Mouse (Mus musculus) liver, embryonic 13.5 days (tissue): ENCODE data around the gene Mlxipl. TPM values are rescaled to one million over a fixed set of nuclear protein-coding genes. Genes with fewer than 3 reads are reported as not detected.
A peak's percentile ranks its signal among the peaks of the same experiment; 100 is the strongest.

Experiments used
- ATAC-seq: fragments of 200-750 bp; cut with Nextera tagmentation; 2 replicates; pipeline ENCODE4 v1.8.0; 2017; ENCODE audit warnings: low read depth, mild to moderate bottlenecking, moderate number of reproducible peaks, moderate library complexity
- DNase-seq: peaks from one replicate; pipeline ENCODE4 v3.0.0; 2022
- H3K27ac ChIP-seq: fragments of 300-500 bp; sonication (generic); 2 replicates; pipeline ENCODE4 v1.5.1; 2015; ENCODE audit warnings: moderate library complexity, mild to moderate bottlenecking, inconsistent platforms
- H3K27me3 ChIP-seq: fragments of 300-500 bp; sonication (generic); 2 replicates; pipeline ENCODE4 v1.6.1; 2015; ENCODE audit warnings: mild to moderate bottlenecking, inconsistent platforms
- H3K36me3 ChIP-seq: fragments of 300-500 bp; sonication (generic); 2 replicates; pipeline ENCODE4 v1.6.1; 2015; ENCODE audit warnings: mild to moderate bottlenecking, inconsistent platforms
- H3K4me1 ChIP-seq: fragments of 300-500 bp; sonication (generic); replicated peaks from 2 replicates; pipeline ENCODE4 v1.6.1; 2015; ENCODE audit warnings: inconsistent platforms
- H3K4me2 ChIP-seq: fragments of 300-500 bp; sonication (generic); 2 replicates; pipeline ENCODE4 v1.6.1; 2015; ENCODE audit warnings: inconsistent platforms, mild to moderate bottlenecking, moderate library complexity
- H3K4me3 ChIP-seq: fragments of 300-500 bp; sonication (generic); replicated peaks from 2 replicates; pipeline ENCODE4 v1.5.1; 2015; ENCODE audit warnings: mild to moderate bottlenecking, inconsistent platforms
- H3K9ac ChIP-seq: fragments of 300-500 bp; sonication (generic); 2 replicates; pipeline ENCODE4 v1.6.1; 2015; ENCODE audit warnings: mild to moderate bottlenecking, inconsistent platforms
- H3K9me3 ChIP-seq: fragments of 300-500 bp; sonication (generic); replicated peaks from 2 replicates; pipeline ENCODE4 v1.6.1; 2016; ENCODE audit warnings: inconsistent platforms
- WGBS: fragments of 180-500 bp; shearing (Covaris S2); methylation state at CpG from one replicate; pipeline ENCODE4 v1.1.7; 2015; ENCODE audit not compliant: insufficient replicate concordance; 5-methylcytosine and 5-hydroxymethylcytosine counted together
- polyA plus RNA-seq: library from polyadenylated mRNA; unstranded; fragments of >200 nt; fragmentation: Nextera tagmentation; extraction: Ambion mirVana; gene quantifications from 2 replicates; pipeline ENCODE4 v1.2.1, GENCODE M21; 2015

The Mlxipl gene
- polyA plus RNA-seq, 1 experiment from 2014 or later, result 8.5 TPM

GRCm38 (mm10) chr5:135186231-135186620, 96.5 kb downstream of the Mlxipl start:
- H3K4me2 ChIP-seq, result peak overlapping the region; percentile 83
- no peaks in the 10 kb centered on the region for H3K27me3 ChIP-seq
- peak overlapping the region; percentile 99 for H3K4me3 ChIP-seq
- DNase-seq, result no peak
- ATAC-seq, result no peak
- no peaks in the 10 kb centered on the region for H3K9me3 ChIP-seq
- WGBS, result 18% methylated on average over 10 of the region's 10 CpGs
- H3K27ac ChIP-seq, result peak overlapping the region; percentile 96
- H3K4me1 ChIP-seq, result peaks cover 52% of the 10 kb centered on the region
- H3K9ac ChIP-seq, result peak overlapping the region; percentile 98
- peaks cover 37% of the 10 kb centered on the region for H3K36me3 ChIP-seq

GRCm38 (mm10) chr5:135186621-135187348, 97.1 kb downstream of the Mlxipl start, which contains the start of gene Baz1b:
Gene Baz1b (plus strand): TSS chr5:135187264.
- peak within 1 kb of the TSS; percentile 99 for H3K4me3 ChIP-seq
- DNase-seq (peak; percentile 98), ATAC-seq (peak; percentile 94)
- under 1% methylated on average over 57 of the region's 57 CpGs for WGBS
- peak within 1 kb of the TSS; percentile 96 for H3K27ac ChIP-seq
- peaks cover 36% of the 10 kb centered on the region for H3K36me3 ChIP-seq
- H3K9me3 ChIP-seq, result no peaks in the 10 kb centered on the region
- H3K4me1 ChIP-seq, result peaks cover 55% of the 10 kb centered on the region
- peak within 1 kb of the TSS; percentile 83 for H3K4me2 ChIP-seq
- peak within 1 kb of the TSS; percentile 98 for H3K9ac ChIP-seq
- no peaks in the 10 kb centered on the region for H3K27me3 ChIP-seq

GRCm38 (mm10) chr5:135187349-135188213, 97.9 kb downstream of the Mlxipl start:
- ATAC-seq (peak; percentile 73), DNase-seq (no peak)
- peaks cover 59% of the 10 kb centered on the region for H3K4me1 ChIP-seq
- peak overlapping the region; percentile 83 for H3K4me2 ChIP-seq
- H3K9ac ChIP-seq, result peak overlapping the region; percentile 98
- H3K27ac ChIP-seq, result peak overlapping the region; percentile 96
- WGBS, result under 1% methylated on average over 90 of the region's 102 CpGs
- H3K36me3 ChIP-seq, result peaks cover 36% of the 10 kb centered on the region
- H3K4me3 ChIP-seq, result peak overlapping the region; percentile 99
- H3K9me3 ChIP-seq, result no peaks in the 10 kb centered on the region
- H3K27me3 ChIP-seq, result no peaks in the 10 kb centered on the region

Other genes with a start within 250 kb of the Mlxipl start
- gene Tmem270, start 183.2 kb upstream of the Mlxipl start, polyA plus RNA-seq, result not detected in 2 replicates
- gene Cldn13, start 174.4 kb upstream of the Mlxipl start, polyA plus RNA-seq, result 246 and 259 TPM in 2 replicates
- gene Mettl27, start 157.5 kb upstream of the Mlxipl start, polyA plus RNA-seq, result 10.6 and 12.2 TPM in 2 replicates
- 0.15 and 0.32 TPM in 2 replicates for gene Cldn4, start 143.0 kb upstream of the Mlxipl start, polyA plus RNA-seq
- gene Cldn3, start 103.7 kb upstream of the Mlxipl start, polyA plus RNA-seq, result 0.38 and 0.74 TPM in 2 replicates
- gene Abhd11, start 80.7 kb upstream of the Mlxipl start, polyA plus RNA-seq, result 37.0 and 37.3 TPM in 2 replicates
- 1.3 and 1.5 TPM in 2 replicates for gene Stx1a, start 66.4 kb upstream of the Mlxipl start, polyA plus RNA-seq
- gene Dnajc30, start 25.7 kb upstream of the Mlxipl start, polyA plus RNA-seq, result 15.2 and 16.5 TPM in 2 replicates
- gene Bud23, start 24.9 kb upstream of the Mlxipl start, polyA plus RNA-seq, result 82.4 and 92.4 TPM in 2 replicates
- gene Vps37d, start 11.6 kb upstream of the Mlxipl start, polyA plus RNA-seq, result 0.25 and 0.47 TPM in 2 replicates
- gene Tbl2, start 59.8 kb downstream of the Mlxipl start, polyA plus RNA-seq, result 13.1 and 13.6 TPM in 2 replicates
- gene Bcl7b, start 78.4 kb downstream of the Mlxipl start, polyA plus RNA-seq, result 34.5 and 41.1 TPM in 2 replicates
- 21.4 and 23.8 TPM in 2 replicates for gene Baz1b, start 97.4 kb downstream of the Mlxipl start, polyA plus RNA-seq
- gene Fzd9, start 161.3 kb downstream of the Mlxipl start, polyA plus RNA-seq, result 0.43 and 0.59 TPM in 2 replicates